Mouse (Mus musculus) bone marrow, adult 2 months (tissue): Measurements from ENCODE around the gene Poc1a.

Experiments used
- CTCF ChIP-seq: fragments of 200-500 bp; IDR thresholded peaks from 2 replicates; pipeline ENCODE4 v1.5.1; 2011; ENCODE audit warnings: low read length, control low read depth; ENCODE audit not compliant: control insufficient read depth, insufficient read depth
- POLR2A ChIP-seq: fragments of 200-500 bp; IDR thresholded peaks from 2 replicates; pipeline ENCODE4 v1.6.1; 2011; ENCODE audit warnings: low read depth, mild to moderate bottlenecking, control low read depth, low read length, borderline replicate concordance; ENCODE audit not compliant: control insufficient read depth

DNA sequence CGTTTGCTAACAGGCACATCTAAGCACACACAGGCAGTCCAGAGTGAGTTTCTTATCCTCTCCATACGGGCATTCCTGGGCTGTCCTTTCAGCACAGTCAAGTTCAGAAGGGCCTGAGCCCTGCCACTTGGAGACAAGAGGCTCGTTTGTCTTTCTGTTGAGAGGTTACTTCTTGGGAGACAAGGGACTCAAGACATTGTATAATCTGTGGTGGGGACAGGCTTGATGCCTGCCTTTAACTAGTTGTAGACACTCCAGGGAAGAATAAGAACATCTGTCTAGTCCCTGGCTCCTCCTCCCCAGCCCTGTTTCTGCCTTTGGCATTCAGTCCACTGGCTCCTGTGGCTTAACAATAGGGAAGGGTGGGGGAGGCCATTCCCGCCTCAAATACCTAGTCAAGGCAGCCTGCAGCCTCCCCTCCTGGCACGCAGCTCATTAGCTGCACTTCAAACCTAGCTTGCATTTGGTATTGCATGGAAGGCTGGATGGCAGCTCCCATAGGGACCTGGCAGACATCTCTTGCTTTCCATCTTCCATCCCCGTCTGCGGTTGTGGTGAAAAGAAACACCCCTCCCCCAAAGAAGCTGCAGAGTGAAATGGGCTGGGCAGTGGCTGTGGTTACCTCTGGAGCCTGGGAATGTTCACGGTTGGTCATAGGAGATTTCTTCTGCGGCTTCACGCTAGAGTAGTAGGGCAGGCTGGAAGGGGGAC, 57.8 kb downstream of the Poc1a start:
- TF ChIP-seq CTCF (no peak), POLR2A (no peak)
